34 mouse cellular contexts compared by ENCODE assay signal in the genomic region with DNA sequence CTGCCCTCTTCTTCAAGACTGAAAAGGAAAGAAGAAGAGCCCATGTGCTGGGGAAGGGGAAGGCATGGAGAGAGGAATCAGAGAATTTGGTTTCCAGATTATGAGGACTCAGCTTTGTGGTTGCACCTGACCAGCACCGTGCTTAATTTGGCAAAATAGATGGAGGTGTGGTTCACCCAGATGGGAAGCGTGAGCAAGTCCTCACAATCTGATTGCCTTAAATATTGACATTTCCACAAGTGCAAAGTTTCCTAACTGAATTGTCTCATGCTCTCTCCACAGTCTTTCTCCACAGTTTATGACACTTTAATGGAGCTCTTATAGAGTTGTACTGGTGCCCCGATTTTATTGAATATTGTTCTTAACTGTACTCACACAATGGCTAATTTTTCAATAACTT. TPM values are rescaled to one million over a fixed set of nuclear protein-coding genes. Genes with fewer than 3 reads are reported as not detected.
"Had no signal": no experiment of that assay in that cellular context is flagged by ENCODE, and none has a peak within 500 bp of the region (broad histone marks: within the 10 kb centered on the region; RNA-seq: fewer than 3 reads in every experiment).

No protein-coding gene starts in this region.

- H3K4me3 ChIP-seq: embryonic facial prominence, embryonic 10.5 days; embryonic facial prominence, embryonic 12.5 days; embryonic facial prominence, embryonic 13.5 days; embryonic facial prominence, embryonic 15.5 days; erythroblast, embryonic 14.5 days; forebrain, embryonic 10.5 days; forebrain, embryonic 12.5 days; forebrain, embryonic 13.5 days; forebrain, embryonic 15.5 days; gastrocnemius, adult 2 months had no signal

- H3K27me3 ChIP-seq: embryonic facial prominence, embryonic 12.5 days; embryonic facial prominence, embryonic 13.5 days; embryonic facial prominence, embryonic 15.5 days; forebrain, embryonic 12.5 days; forebrain, embryonic 13.5 days; forebrain, embryonic 15.5 days had no signal

- H3K4me1 ChIP-seq: embryonic facial prominence, embryonic 10.5 days; embryonic facial prominence, embryonic 12.5 days; embryonic facial prominence, embryonic 13.5 days; embryonic facial prominence, embryonic 15.5 days; forebrain, embryonic 10.5 days; forebrain, embryonic 12.5 days; forebrain, embryonic 13.5 days; forebrain, embryonic 15.5 days had no signal

- H3K4me2 ChIP-seq: embryonic facial prominence, embryonic 12.5 days; embryonic facial prominence, embryonic 13.5 days; embryonic facial prominence, embryonic 15.5 days; forebrain, embryonic 12.5 days; forebrain, embryonic 13.5 days; forebrain, embryonic 15.5 days had no signal

- ATAC-seq: forebrain, embryonic 13.5 days; forebrain, embryonic 14.5 days; forebrain, embryonic 15.5 days; forebrain, embryonic 16.5 days; forebrain, postnatal 0 days had no signal

- H3K36me3 ChIP-seq: embryonic facial prominence, embryonic 10.5 days; embryonic facial prominence, embryonic 12.5 days; embryonic facial prominence, embryonic 13.5 days; embryonic facial prominence, embryonic 15.5 days; forebrain, embryonic 10.5 days; forebrain, embryonic 12.5 days; forebrain, embryonic 15.5 days had no signal

- H3K27ac ChIP-seq: embryonic facial prominence, embryonic 10.5 days; embryonic facial prominence, embryonic 12.5 days; embryonic facial prominence, embryonic 13.5 days; embryonic facial prominence, embryonic 15.5 days; forebrain, embryonic 10.5 days; forebrain, embryonic 12.5 days; forebrain, embryonic 13.5 days; forebrain, embryonic 15.5 days; gastrocnemius, adult 2 months had no signal

- DNase-seq: cerebellum, adult 18-20 months; cerebellum, adult 2 months; cerebellum, adult 8-10 months; cerebellum, adult 9-10 months; cerebellum, adult 9-11 months; cerebellum, postnatal 10 days; cerebellum, postnatal 14 days; cerebellum, postnatal 25 days; cerebellum, postnatal 36 days; embryo, embryonic 11 days; forebrain, postnatal 0 days; gastrocnemius, adult 2 months; gastrocnemius, postnatal 10 days; gastrocnemius, postnatal 14 days; gastrocnemius, postnatal 25 days; gastrocnemius, postnatal 36 days; heart, adult 11 months had no signal

- H3K9me3 ChIP-seq: embryonic facial prominence, embryonic 10.5 days; embryonic facial prominence, embryonic 12.5 days; embryonic facial prominence, embryonic 13.5 days; embryonic facial prominence, embryonic 15.5 days; forebrain, embryonic 10.5 days; forebrain, embryonic 12.5 days; forebrain, embryonic 13.5 days; forebrain, embryonic 15.5 days had no signal

- H3K9ac ChIP-seq: embryonic facial prominence, embryonic 12.5 days; embryonic facial prominence, embryonic 13.5 days; embryonic facial prominence, embryonic 15.5 days; forebrain, embryonic 12.5 days; forebrain, embryonic 13.5 days; forebrain, embryonic 15.5 days; forebrain, postnatal 0 days had no signal

RNA-seq across cellular contexts. Expression of a gene that starts 12.2 kb away (rescaled TPM):
- polyA plus RNA-seq: cerebellum, adult 2 months; cortical plate, adult 2 months; embryonic facial prominence, embryonic 10.5 days; embryonic facial prominence, embryonic 11.5 days; embryonic facial prominence, embryonic 12.5 days; embryonic facial prominence, embryonic 13.5 days; embryonic facial prominence, embryonic 14.5 days; erythroblast, embryonic 14.5 days; forebrain, embryonic 10.5 days; forebrain, embryonic 11.5 days; forebrain, embryonic 12.5 days; forebrain, embryonic 13.5 days; forebrain, embryonic 14.5 days; forebrain, embryonic 15.5 days; forebrain, embryonic 16.5 days; forebrain, postnatal 0 days; frontal cortex, adult 2 months; gonadal fat pad, adult 2 months had no signal

RNA-seq across cellular contexts. Expression of a gene that starts 27.6 kb away (rescaled TPM):
- polyA plus RNA-seq: cerebellum, adult 2 months; cortical plate, adult 2 months; embryonic facial prominence, embryonic 10.5 days; embryonic facial prominence, embryonic 11.5 days; embryonic facial prominence, embryonic 12.5 days; embryonic facial prominence, embryonic 13.5 days; embryonic facial prominence, embryonic 14.5 days; embryonic facial prominence, embryonic 15.5 days; erythroblast, embryonic 14.5 days; forebrain, embryonic 10.5 days; forebrain, embryonic 11.5 days; forebrain, embryonic 12.5 days; forebrain, embryonic 13.5 days; forebrain, embryonic 14.5 days; forebrain, embryonic 15.5 days; forebrain, embryonic 16.5 days; forebrain, postnatal 0 days; frontal cortex, adult 2 months; gonadal fat pad, adult 2 months had no signal

RNA-seq across cellular contexts. Expression of a gene that starts 37.3 kb away (rescaled TPM):
- polyA plus RNA-seq: cerebellum, adult 2 months; cortical plate, adult 2 months; embryonic facial prominence, embryonic 10.5 days; embryonic facial prominence, embryonic 11.5 days; embryonic facial prominence, embryonic 12.5 days; embryonic facial prominence, embryonic 13.5 days; embryonic facial prominence, embryonic 14.5 days; embryonic facial prominence, embryonic 15.5 days; erythroblast, embryonic 14.5 days; forebrain, embryonic 10.5 days; forebrain, embryonic 11.5 days; forebrain, embryonic 12.5 days; forebrain, embryonic 13.5 days; forebrain, embryonic 14.5 days; forebrain, embryonic 15.5 days; forebrain, embryonic 16.5 days; forebrain, postnatal 0 days; frontal cortex, adult 2 months; gonadal fat pad, adult 2 months had no signal

RNA-seq across cellular contexts. Expression of a gene that starts 49.9 kb away (rescaled TPM):
- polyA plus RNA-seq: cerebellum, adult 2 months; cortical plate, adult 2 months; embryonic facial prominence, embryonic 10.5 days; embryonic facial prominence, embryonic 11.5 days; embryonic facial prominence, embryonic 12.5 days; embryonic facial prominence, embryonic 13.5 days; erythroblast, embryonic 14.5 days; forebrain, embryonic 10.5 days; forebrain, embryonic 11.5 days; forebrain, embryonic 12.5 days; forebrain, embryonic 13.5 days; forebrain, embryonic 14.5 days; forebrain, embryonic 15.5 days; forebrain, embryonic 16.5 days; forebrain, postnatal 0 days; frontal cortex, adult 2 months; gonadal fat pad, adult 2 months had no signal
